Mouse (Mus musculus) spleen, adult 2 months (tissue): Measurements from ENCODE around the gene Rassf5. TPM values are rescaled to one million over a fixed set of nuclear protein-coding genes. Genes with fewer than 3 reads are reported as not detected.

ENCODE experiments used
- DNase-seq, 2 experiments: peaks; one replicate each; pipeline versions ENCODE4 v3.0.0 to v3.0.0-alpha.2; 2012 to 2021; ENCODE audit warnings: low spot score in 2 of 2, low read depth in 1 of 2
- H3K27ac ChIP-seq: fragments of 200-500 bp; 2 replicates; pipeline ENCODE4 v1.5.1; 2012; ENCODE audit warnings: low read length, inconsistent platforms; ENCODE audit not compliant: insufficient read depth
- H3K27me3 ChIP-seq: fragments of 200-500 bp; 2 replicates; pipeline ENCODE4 v1.6.1; 2012; ENCODE audit warnings: mild to moderate bottlenecking, moderate library complexity, low read length, inconsistent platforms; ENCODE audit not compliant: control insufficient read depth, insufficient read depth
- H3K36me3 ChIP-seq: fragments of 200-500 bp; 2 replicates; pipeline ENCODE4 v1.6.1; 2012; ENCODE audit warnings: mild to moderate bottlenecking, low read length, inconsistent platforms; ENCODE audit not compliant: control insufficient read depth, insufficient read depth
- H3K4me1 ChIP-seq: fragments of 200-500 bp; 2 replicates; pipeline ENCODE4 v1.6.1; 2011; ENCODE audit warnings: inconsistent platforms; ENCODE audit not compliant: control insufficient read depth, insufficient read depth, insufficient read length
- H3K4me3 ChIP-seq: fragments of 200-500 bp; 2 replicates; pipeline ENCODE4 v1.5.1; 2011; ENCODE audit warnings: mild to moderate bottlenecking, inconsistent platforms; ENCODE audit not compliant: insufficient read depth, insufficient read length; ENCODE audit errors: extremely low read depth
- CTCF ChIP-seq: fragments of 200-500 bp; IDR thresholded peaks from 2 replicates; pipeline ENCODE4 v1.5.1; 2011; ENCODE audit warnings: mild to moderate bottlenecking, inconsistent platforms; ENCODE audit not compliant: insufficient read depth, insufficient read length, insufficient replicate concordance; ENCODE audit errors: extremely low read depth
- POLR2A ChIP-seq: fragments of 200-500 bp; IDR thresholded peaks from 2 replicates; pipeline ENCODE4 v1.6.1; 2011; ENCODE audit warnings: low read depth, low read length, inconsistent platforms
- WGBS: fragments of 180-500 bp; shearing (Covaris S2); methylation state at CpG from one replicate; pipeline ENCODE4 v1.1.7; 2018; 5-methylcytosine and 5-hydroxymethylcytosine counted together
- polyA plus RNA-seq: library from polyadenylated mRNA; depleted of rRNA; stranded (reverse); fragments of >200 nt; gene quantifications from 2 replicates; pipeline ENCODE4 v1.2.3, GENCODE M21; 2012

Gene Rassf5
- polyA plus RNA-seq, 1 experiment, result 40.4 TPM

GRCm38 (mm10) chr1:131228225-131228624, 16.8 kb downstream of the Rassf5 start:
- H3K4me3 ChIP-seq, result no peak overlapping the region
- H3K36me3 ChIP-seq, result no peaks in the 10 kb centered on the region
- H3K4me1 ChIP-seq, result no peaks in the 10 kb centered on the region
- WGBS, result 71% methylated on average over 7 of the region's 7 CpGs
- no peak for DNase-seq
- no peaks in the 10 kb centered on the region for H3K27me3 ChIP-seq
- no peak for TF ChIP-seq POLR2A
- TF ChIP-seq CTCF, result no peak
- no peak overlapping the region for H3K27ac ChIP-seq

GRCm38 (mm10) chr1:131224848-131225471, 20.1 kb downstream of the Rassf5 start:
- 60% methylated on average over 12 of the region's 12 CpGs for WGBS
- TF ChIP-seq CTCF (no peak), POLR2A (no peak)
- Histone ChIP-seq H3K4me3 (no peak overlapping the region), H3K36me3 (no peaks in the 10 kb centered on the region), H3K27ac (no peak overlapping the region), H3K4me1 (no peaks in the 10 kb centered on the region), H3K27me3 (no peaks in the 10 kb centered on the region)
- no peak for DNase-seq

GRCm38 (mm10) chr1:131223345-131223744, 21.7 kb downstream of the Rassf5 start:
- Histone ChIP-seq H3K4me3 (no peak overlapping the region), H3K27ac (no peak overlapping the region), H3K36me3 (no peaks in the 10 kb centered on the region), H3K4me1 (no peaks in the 10 kb centered on the region), H3K27me3 (no peaks in the 10 kb centered on the region)
- no peak for DNase-seq
- TF ChIP-seq CTCF (no peak), POLR2A (no peak)
- 94% methylated on average over 2 of the region's 2 CpGs for WGBS

- no peaks in the 10 kb centered on the region for H3K36me3 ChIP-seq
- H3K4me1 ChIP-seq, result no peaks in the 10 kb centered on the region
- H3K27me3 ChIP-seq, result no peaks in the 10 kb centered on the region
- DNase-seq, result no peak
- no peak overlapping the region for H3K27ac ChIP-seq
- H3K4me3 ChIP-seq, result no peak overlapping the region
- TF ChIP-seq POLR2A (no peak), CTCF (no peak)
- 90% methylated on average over 13 of the region's 13 CpGs for WGBS
Observed at GRCm38 (mm10) chr1:131221822-131222590, 23.1 kb downstream of the Rassf5 start.

- H3K27ac ChIP-seq, result no peak overlapping the region
- WGBS, result 34% methylated on average over 11 of the region's 11 CpGs
- DNase-seq, result no peak
- no peaks in the 10 kb centered on the region for H3K36me3 ChIP-seq
- no peak overlapping the region for H3K4me3 ChIP-seq
- TF ChIP-seq POLR2A (no peak), CTCF (no peak)
- H3K27me3 ChIP-seq, result no peaks in the 10 kb centered on the region
- H3K4me1 ChIP-seq, result no peaks in the 10 kb centered on the region; the same call in 1 of the 2 replicates
Observed at GRCm38 (mm10) chr1:131218933-131219332, 26.1 kb downstream of the Rassf5 start.

- Histone ChIP-seq H3K27me3 (no peaks in the 10 kb centered on the region; the same call in 1 of the 2 replicates), H3K36me3 (no peaks in the 10 kb centered on the region), H3K4me1 (no peaks in the 10 kb centered on the region; the same call in 1 of the 2 replicates), H3K27ac (no peak overlapping the region), H3K4me3 (no peak overlapping the region)
- WGBS, result 75% methylated on average over 6 of the region's 6 CpGs
- no peak for TF ChIP-seq POLR2A
- TF ChIP-seq CTCF, result no peak
- DNase-seq, result no peak
Observed at GRCm38 (mm10) chr1:131213361-131213760, 31.7 kb downstream of the Rassf5 start.

- TF ChIP-seq CTCF (no peak), POLR2A (no peak)
- Histone ChIP-seq H3K27ac (no peak overlapping the region), H3K27me3 (no peaks in the 10 kb centered on the region; the same call in 1 of the 2 replicates), H3K4me3 (no peak overlapping the region), H3K4me1 (no peaks in the 10 kb centered on the region; the same call in 1 of the 2 replicates), H3K36me3 (no peaks in the 10 kb centered on the region)
- no peak for DNase-seq
- 49% methylated on average over 5 of the region's 5 CpGs for WGBS
Observed at GRCm38 (mm10) chr1:131212956-131213355, 32.1 kb downstream of the Rassf5 start.
